ENCODE assay signal across 13 mouse cellular contexts in the genomic region with DNA sequence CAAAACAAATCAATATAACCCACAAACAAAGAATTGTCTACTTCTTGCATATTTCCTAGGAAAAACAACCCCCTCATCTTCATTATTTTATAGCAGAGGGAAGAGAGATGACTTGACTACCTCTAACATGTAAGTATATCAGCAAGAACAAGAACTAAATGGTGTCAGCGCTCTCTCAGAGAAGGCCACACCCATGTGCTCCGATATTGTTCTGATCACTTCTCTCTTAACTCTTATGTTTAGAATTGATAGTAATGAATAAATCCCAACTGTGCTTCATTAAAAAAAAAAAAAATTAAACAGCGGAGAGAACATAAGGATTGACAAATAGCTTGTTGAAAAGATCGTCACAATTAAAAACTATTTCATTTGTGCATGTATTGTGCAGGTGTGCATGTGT. TPM values are rescaled to one million over a fixed set of nuclear protein-coding genes. Genes with fewer than 3 reads are reported as not detected.
DNase-seq lines count a peak whose midpoint lies in the region; ATAC-seq and TF ChIP-seq lines count a peak whose summit lies in the region.
"Had no signal": no experiment of that assay in that cellular context is flagged by ENCODE, and none has a peak within 500 bp of the region (broad histone marks: within the 10 kb centered on the region; RNA-seq: fewer than 3 reads in every experiment).

No protein-coding gene starts in this region.

- ATAC-seq in heart, embryonic 13.5 days (ENCODE audit: extremely low read depth, insufficient number of reproducible peaks, low FRiP score, low TSS enrichment): no peak
- ATAC-seq in embryonic facial prominence, embryonic 13.5 days (ENCODE audit: insufficient number of reproducible peaks, insufficient read depth, low FRiP score, low TSS enrichment, low read depth): no peak
- no peak for ATAC-seq in hindbrain, embryonic 13.5 days (ENCODE audit: low FRiP score)
- ATAC-seq: inflammation-experienced regulatory T-cells, adult 6 months had no signal

- no peak for TF ChIP-seq POLR2A in myocyte (IDR thresholded peaks at IDR 0.05; ENCODE audit: insufficient read length, low read depth)

- DNase-seq in heart, postnatal 25 days (ENCODE audit: low spot score): no peak
- DNase-seq in cerebellum, adult 18-20 months: no peak
- no peak for DNase-seq in kidney, adult 9 months
- DNase-seq in ovary, postnatal 14 days (ENCODE audit: low spot score): no peak
- DNase-seq: gastrocnemius, postnatal 25 days had no signal

- peaks cover 24% of the 10 kb centered on the region for H3K79me2 ChIP-seq in myocyte (ENCODE audit: control insufficient read depth, insufficient read depth)

- intact Hi-C loops in heart, postnatal 25 days (cut with DNase I): no loop called here

- peaks cover 28% of the 10 kb centered on the region for H3K4me1 ChIP-seq in heart, embryonic 13.5 days
- peaks cover 18% of the 10 kb centered on the region for H3K4me1 ChIP-seq in embryonic facial prominence, embryonic 13.5 days
- H3K4me1 ChIP-seq in hindbrain, embryonic 13.5 days (replicated peaks): peaks cover 5% of the 10 kb centered on the region

- H3K27me3 ChIP-seq in heart, embryonic 13.5 days (replicated peaks): no peaks in the 10 kb centered on the region
- H3K27me3 ChIP-seq in embryonic facial prominence, embryonic 13.5 days: no peaks in the 10 kb centered on the region
- no peaks in the 10 kb centered on the region for H3K27me3 ChIP-seq in hindbrain, embryonic 13.5 days
- no peaks in the 10 kb centered on the region for H3K27me3 ChIP-seq in myocyte (ENCODE audit: control insufficient read depth, insufficient read depth, insufficient read length)
- H3K27me3 ChIP-seq: megakaryocyte, embryonic 14.5 days had no signal

- H3K9ac ChIP-seq in heart, embryonic 13.5 days: no peak overlapping the region
- no peak overlapping the region for H3K9ac ChIP-seq in embryonic facial prominence, embryonic 13.5 days
- peak overlapping the region; percentile 92 for H3K9ac ChIP-seq in hindbrain, embryonic 13.5 days
- H3K9ac ChIP-seq: liver, embryonic 14.5 days had no signal

- H3ac ChIP-seq in myocyte (ENCODE audit: control insufficient read depth, insufficient read length): no peak overlapping the region

- H3K27ac ChIP-seq in heart, embryonic 13.5 days (replicated peaks): no peak overlapping the region
- 0 out of 2 replicates have a peak overlapping the region, but pooled peaks have one; percentile 99 for H3K27ac ChIP-seq in embryonic facial prominence, embryonic 13.5 days
- peak overlapping the region; percentile 99 for H3K27ac ChIP-seq in hindbrain, embryonic 13.5 days
- H3K27ac ChIP-seq: liver, embryonic 14.5 days had no signal

- peaks cover 8% of the 10 kb centered on the region for H3K36me3 ChIP-seq in heart, embryonic 13.5 days
- peaks cover 4% of the 10 kb centered on the region for H3K36me3 ChIP-seq in embryonic facial prominence, embryonic 13.5 days
- H3K36me3 ChIP-seq in hindbrain, embryonic 13.5 days: peaks cover 4% of the 10 kb centered on the region
- H3K36me3 ChIP-seq in myocyte (ENCODE audit: control insufficient read depth, insufficient read depth): peaks cover 13% of the 10 kb centered on the region

- H3K4me2 ChIP-seq in heart, embryonic 13.5 days: peak overlapping the region; percentile 87; the same call in 1 of the 2 replicates
- H3K4me2 ChIP-seq in embryonic facial prominence, embryonic 13.5 days: peak overlapping the region; percentile 77
- H3K4me2 ChIP-seq in hindbrain, embryonic 13.5 days: peak overlapping the region; percentile 80
- peak overlapping the region; percentile 84 for H3K4me2 ChIP-seq in myocyte (ENCODE audit: low read depth)

- 82% methylated on average over 4 of the region's 4 CpGs for WGBS in heart, embryonic 13.5 days
- 75% methylated on average over 4 of the region's 4 CpGs for WGBS in embryonic facial prominence, embryonic 13.5 days
- WGBS in hindbrain, embryonic 13.5 days: 37% methylated on average over 4 of the region's 4 CpGs

- H3K9me3 ChIP-seq in heart, embryonic 13.5 days: no peaks in the 10 kb centered on the region
- no peaks in the 10 kb centered on the region for H3K9me3 ChIP-seq in embryonic facial prominence, embryonic 13.5 days
- H3K9me3 ChIP-seq in hindbrain, embryonic 13.5 days: no peaks in the 10 kb centered on the region
- H3K9me3 ChIP-seq: megakaryocyte, embryonic 14.5 days had no signal

- no peak overlapping the region for H3K4me3 ChIP-seq in heart, embryonic 13.5 days
- H3K4me3 ChIP-seq in embryonic facial prominence, embryonic 13.5 days: no peak overlapping the region
- H3K4me3 ChIP-seq in hindbrain, embryonic 13.5 days: peak overlapping the region; percentile 81
- no peak overlapping the region for H3K4me3 ChIP-seq in myocyte
- H3K4me3 ChIP-seq: megakaryocyte, embryonic 14.5 days had no signal

TF ChIP-seq in myocyte, 11 proteins besides CTCF, POLR2A, EP300 and RAD21:
- no peak for TF ChIP-seq CEBPB (IDR thresholded peaks at IDR 0.05; ENCODE audit: insufficient read depth, poor library complexity, severe bottlenecking)
- TF ChIP-seq SRF (IDR thresholded peaks at IDR 0.05; ENCODE audit: control insufficient read depth, insufficient read length, low read depth): no peak
- no peak for TF ChIP-seq POLR2AphosphoS2 (IDR thresholded peaks at IDR 0.05; ENCODE audit: insufficient read length, low read depth)
- no peak for TF ChIP-seq TCF12 (IDR thresholded peaks at IDR 0.05; ENCODE audit: insufficient read depth, poor library complexity, severe bottlenecking)
- no peak for TF ChIP-seq MYOD1 (IDR thresholded peaks at IDR 0.05; ENCODE audit: control insufficient read depth in 1 of 3, insufficient read length in 2 of 3, low read depth in 2 of 3)
- TF ChIP-seq MAX (IDR thresholded peaks at IDR 0.05; ENCODE audit: low read depth): no peak
- no peak for TF ChIP-seq TCF3 (IDR thresholded peaks at IDR 0.05; ENCODE audit: insufficient read length, low read depth)
- no peak for TF ChIP-seq MYOG (IDR thresholded peaks at IDR 0.05; ENCODE audit: control insufficient read depth in 1 of 3, insufficient read depth in 1 of 3, insufficient read length in 2 of 3, low read depth in 2 of 3)
- no peak for TF ChIP-seq REST (IDR thresholded peaks at IDR 0.05; ENCODE audit: insufficient read depth, insufficient read length)
- no peak for TF ChIP-seq USF1 (IDR thresholded peaks at IDR 0.05; ENCODE audit: low read depth)
- no peak for TF ChIP-seq E2F4 (IDR thresholded peaks at IDR 0.05; ENCODE audit: insufficient read depth)
TF ChIP-seq in myocyte: peak in this region for 0.

RNA-seq across cellular contexts. Expression of a gene that starts 1.8 kb away (rescaled TPM):
- 1,012 and 1,030 TPM in 2 replicates for polyA plus RNA-seq in heart, embryonic 13.5 days (2015; fragmentation: Nextera tagmentation; extraction: Ambion mirVana)
- 100 to 1,000 TPM in 1 of 2 experiments, 10 to 100 TPM in 1; 99.4 to 105 TPM for total RNA-seq in heart, postnatal 25 days (2021)
- 1,291 and 1,480 TPM in 2 replicates for polyA plus RNA-seq in embryonic facial prominence, embryonic 13.5 days (2015; fragmentation: Nextera tagmentation; extraction: Ambion mirVana)
- 15,152 and 15,804 TPM in 2 replicates for polyA plus RNA-seq in hindbrain, embryonic 13.5 days (2015; fragmentation: Nextera tagmentation; extraction: Ambion mirVana)
- polyA plus RNA-seq in myocyte (2012; fragmentation: generic; extraction: Trizol): 3,074 TPM

RNA-seq across cellular contexts. Expression of a gene that starts 2.0 kb away (rescaled TPM):
- not detected in 2 replicates for polyA plus RNA-seq in heart, embryonic 13.5 days (2015; fragmentation: Nextera tagmentation; extraction: Ambion mirVana)
- total RNA-seq in heart, postnatal 25 days (2021): not detected
- not detected in 2 replicates for polyA plus RNA-seq in embryonic facial prominence, embryonic 13.5 days (2015; fragmentation: Nextera tagmentation; extraction: Ambion mirVana)
- polyA plus RNA-seq in hindbrain, embryonic 13.5 days (2015; fragmentation: Nextera tagmentation; extraction: Ambion mirVana): not detected in 2 replicates
- 0.84 TPM for polyA plus RNA-seq in myocyte (2012; fragmentation: generic; extraction: Trizol)
- total RNA-seq: gastrocnemius, postnatal 25 days; layer of hippocampus, postnatal 14 days had no signal
- polyA plus RNA-seq: inflammation-experienced regulatory T-cells, adult 6 months had no signal

RNA-seq across cellular contexts. Expression of a gene that starts 21.0 kb away (rescaled TPM):
- 1,584 and 1,655 TPM in 2 replicates for polyA plus RNA-seq in heart, embryonic 13.5 days (2015; fragmentation: Nextera tagmentation; extraction: Ambion mirVana)
- 100 to 1,000 TPM; 163 to 175 TPM for total RNA-seq in heart, postnatal 25 days (2021)
- 1,422 and 1,651 TPM in 2 replicates for polyA plus RNA-seq in embryonic facial prominence, embryonic 13.5 days (2015; fragmentation: Nextera tagmentation; extraction: Ambion mirVana)
- 1,016 and 1,054 TPM in 2 replicates for polyA plus RNA-seq in hindbrain, embryonic 13.5 days (2015; fragmentation: Nextera tagmentation; extraction: Ambion mirVana)
- polyA plus RNA-seq in myocyte (2012; fragmentation: generic; extraction: Trizol): 2,204 TPM

RNA-seq across cellular contexts. Expression of a gene that starts 37.3 kb away (rescaled TPM):
- 13.5 and 15.0 TPM in 2 replicates for polyA plus RNA-seq in heart, embryonic 13.5 days (2015; fragmentation: Nextera tagmentation; extraction: Ambion mirVana)
- total RNA-seq in heart, postnatal 25 days (2021): 10 to 100 TPM; 11.5 to 13.4 TPM
- 26.8 and 27.8 TPM in 2 replicates for polyA plus RNA-seq in embryonic facial prominence, embryonic 13.5 days (2015; fragmentation: Nextera tagmentation; extraction: Ambion mirVana)
- 37.7 and 38.3 TPM in 2 replicates for polyA plus RNA-seq in hindbrain, embryonic 13.5 days (2015; fragmentation: Nextera tagmentation; extraction: Ambion mirVana)
- 33.4 TPM for polyA plus RNA-seq in myocyte (2012; fragmentation: generic; extraction: Trizol)

RNA-seq across cellular contexts. Expression of a gene that starts 57.0 kb away (rescaled TPM):
- polyA plus RNA-seq in heart, embryonic 13.5 days (2015; fragmentation: Nextera tagmentation; extraction: Ambion mirVana): 2.1 and 2.3 TPM in 2 replicates
- 1 to 10 TPM; 1.8 TPM for total RNA-seq in heart, postnatal 25 days (2021)
- polyA plus RNA-seq in embryonic facial prominence, embryonic 13.5 days (2015; fragmentation: Nextera tagmentation; extraction: Ambion mirVana): 0.52 and 0.54 TPM in 2 replicates
- polyA plus RNA-seq in hindbrain, embryonic 13.5 days (2015; fragmentation: Nextera tagmentation; extraction: Ambion mirVana): 1.7 and 2.2 TPM in 2 replicates
- polyA plus RNA-seq in myocyte (2012; fragmentation: generic; extraction: Trizol): 0.11 TPM
